11 mouse cellular contexts compared by ENCODE assay signal in the genomic region with DNA sequence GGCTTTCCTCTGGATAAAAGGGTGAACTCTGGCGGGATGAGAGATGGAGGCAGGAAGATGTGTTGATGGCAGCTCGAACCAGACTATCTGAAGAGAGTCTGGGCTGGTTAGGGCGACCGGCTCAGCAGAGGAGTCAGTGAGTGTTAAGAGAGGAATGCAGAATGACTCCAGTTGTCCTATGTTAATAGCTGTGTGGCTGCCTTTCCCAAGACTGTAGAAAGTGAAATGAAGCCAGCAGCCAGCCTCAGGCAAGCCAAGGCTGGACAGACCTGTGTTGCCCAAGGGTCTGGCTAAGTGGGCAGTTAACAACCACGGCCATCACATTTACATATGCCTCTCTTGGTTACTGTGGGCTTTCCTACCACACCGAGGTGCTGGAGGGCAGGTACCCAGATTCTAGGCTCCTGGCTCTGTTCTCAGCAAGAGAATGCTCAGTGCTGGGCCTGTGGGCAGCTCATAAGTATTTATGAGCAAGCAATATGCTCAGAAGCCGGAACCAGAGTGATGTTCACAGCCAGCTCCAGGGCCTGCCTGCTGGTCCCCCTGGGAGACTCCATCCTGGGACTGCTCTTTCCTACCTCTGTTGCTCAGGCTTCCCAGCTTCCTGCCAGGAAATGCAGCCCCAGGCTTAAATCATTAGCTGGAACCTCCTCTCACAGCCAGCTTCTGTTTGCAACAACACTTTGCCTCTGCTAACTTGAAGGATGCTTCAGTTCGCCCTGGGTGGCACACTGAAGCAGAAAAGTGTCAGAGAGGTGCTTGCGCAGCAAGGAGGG. TPM values are rescaled to one million over a fixed set of nuclear protein-coding genes. Genes with fewer than 3 reads are reported as not detected.
DNase-seq lines count a peak whose midpoint lies in the region; ATAC-seq and TF ChIP-seq lines count a peak whose summit lies in the region.
"Had no signal": no experiment of that assay in that cellular context is flagged by ENCODE, and none has a peak within 500 bp of the region (broad histone marks: within the 10 kb centered on the region; RNA-seq: fewer than 3 reads in every experiment).

No protein-coding gene starts in this region.

- peaks cover 13% of the 10 kb centered on the region for H3K4me1 ChIP-seq in forebrain, embryonic 12.5 days
- peaks cover 24% of the 10 kb centered on the region for H3K4me1 ChIP-seq in forebrain, embryonic 10.5 days
- peaks cover 26% of the 10 kb centered on the region for H3K4me1 ChIP-seq in hindbrain, embryonic 13.5 days (replicated peaks)
- H3K4me1 ChIP-seq in neural tube, embryonic 14.5 days (ENCODE audit: control insufficient read depth, insufficient read depth, low read length): peaks cover 18% of the 10 kb centered on the region

- 75% methylated on average over 9 of the region's 9 CpGs for WGBS in forebrain, embryonic 12.5 days
- 65% methylated on average over 9 of the region's 9 CpGs for WGBS in forebrain, embryonic 10.5 days
- 58% methylated on average over 9 of the region's 9 CpGs for WGBS in hindbrain, embryonic 13.5 days
- 54% methylated on average over 9 of the region's 9 CpGs for WGBS in neural tube, embryonic 14.5 days

- no peak overlapping the region for H3K27ac ChIP-seq in forebrain, embryonic 12.5 days
- H3K27ac ChIP-seq in forebrain, embryonic 10.5 days: no peak overlapping the region
- H3K27ac ChIP-seq in left cerebral cortex, adult 2 months: peak overlapping the region; percentile 40; the same call in 1 of the 2 replicates
- peak overlapping the region; percentile 59 for H3K27ac ChIP-seq in hindbrain, embryonic 13.5 days
- peak overlapping the region; percentile 58 for H3K27ac ChIP-seq in neural tube, embryonic 14.5 days (ENCODE audit: low read depth, low read length)
- H3K27ac ChIP-seq: limb, embryonic 15.5 days had no signal

- DNase-seq in forebrain, embryonic 10.5 days (ENCODE audit: extremely low spot score, low spot score): no peak
- DNase-seq in left cerebral cortex, adult 2 months (ENCODE audit: extremely low spot score in 1 of 2, low spot score in 2 of 2): no peak
- DNase-seq in left cerebral cortex, postnatal 36 days (ENCODE audit: low spot score in 2 of 2): no peak
- DNase-seq in spleen, adult 18-20 months: no peak
- DNase-seq in thymus, postnatal 4 days: no peak

- H3K4me3 ChIP-seq in forebrain, embryonic 12.5 days (replicated peaks): no peak overlapping the region
- H3K4me3 ChIP-seq in forebrain, embryonic 10.5 days: no peak overlapping the region
- H3K4me3 ChIP-seq in left cerebral cortex, adult 2 months: no peak overlapping the region
- no peak overlapping the region for H3K4me3 ChIP-seq in hindbrain, embryonic 13.5 days
- H3K4me3 ChIP-seq in neural tube, embryonic 14.5 days (ENCODE audit: low read depth, low read length): no peak overlapping the region
- H3K4me3 ChIP-seq: limb, embryonic 15.5 days had no signal

- peak overlapping the region; percentile 13; the same call in 1 of the 2 replicates for H3K9ac ChIP-seq in forebrain, embryonic 12.5 days
- peak overlapping the region; percentile 11; the same call in 1 of the 2 replicates for H3K9ac ChIP-seq in hindbrain, embryonic 13.5 days
- no peak overlapping the region for H3K9ac ChIP-seq in neural tube, embryonic 14.5 days (replicated peaks; ENCODE audit: low read depth, low read length)
- H3K9ac ChIP-seq: limb, embryonic 15.5 days had no signal

- H3K4me2 ChIP-seq in forebrain, embryonic 12.5 days: no peak overlapping the region
- no peak overlapping the region for H3K4me2 ChIP-seq in hindbrain, embryonic 13.5 days
- no peak overlapping the region for H3K4me2 ChIP-seq in neural tube, embryonic 14.5 days (ENCODE audit: low read depth, low read length)
- H3K4me2 ChIP-seq: limb, embryonic 15.5 days had no signal

- no peaks in the 10 kb centered on the region for H3K9me3 ChIP-seq in forebrain, embryonic 12.5 days
- H3K9me3 ChIP-seq in forebrain, embryonic 10.5 days: no peaks in the 10 kb centered on the region
- no peaks in the 10 kb centered on the region for H3K9me3 ChIP-seq in hindbrain, embryonic 13.5 days
- no peaks in the 10 kb centered on the region for H3K9me3 ChIP-seq in neural tube, embryonic 14.5 days (ENCODE audit: control insufficient read depth, low read length)
- H3K9me3 ChIP-seq: limb, embryonic 15.5 days had no signal

- H3K36me3 ChIP-seq in forebrain, embryonic 12.5 days (replicated peaks): no peaks in the 10 kb centered on the region
- H3K36me3 ChIP-seq in forebrain, embryonic 10.5 days (replicated peaks): no peaks in the 10 kb centered on the region
- H3K36me3 ChIP-seq in hindbrain, embryonic 13.5 days: no peaks in the 10 kb centered on the region
- no peaks in the 10 kb centered on the region for H3K36me3 ChIP-seq in neural tube, embryonic 14.5 days (ENCODE audit: control insufficient read depth, insufficient read depth, low read length)
- H3K36me3 ChIP-seq: limb, embryonic 15.5 days had no signal

- intact Hi-C loops in left cerebral cortex, adult 2 months (cut with DNase I): no loop called here
- intact Hi-C loops in left cerebral cortex, postnatal 36 days (cut with DNase I): no loop called here

- H3K27me3 ChIP-seq in forebrain, embryonic 12.5 days: peaks cover 5% of the 10 kb centered on the region; the same call in 1 of the 2 replicates
- no peaks in the 10 kb centered on the region for H3K27me3 ChIP-seq in forebrain, embryonic 10.5 days (ENCODE audit: poor library complexity, severe bottlenecking)
- no peaks in the 10 kb centered on the region for H3K27me3 ChIP-seq in hindbrain, embryonic 13.5 days
- H3K27me3 ChIP-seq in neural tube, embryonic 14.5 days (ENCODE audit: control insufficient read depth, insufficient read depth, low read length): no peaks in the 10 kb centered on the region
- H3K27me3 ChIP-seq: limb, embryonic 15.5 days had no signal

- no peak for TF ChIP-seq CTCF in left cerebral cortex, adult 2 months (IDR thresholded peaks at IDR 0.05)

- ATAC-seq in forebrain, embryonic 12.5 days (ENCODE audit: low FRiP score): no peak
- peak; percentile 62; the same call in 1 of the 2 replicates for ATAC-seq in hindbrain, embryonic 13.5 days (ENCODE audit: low FRiP score)
- peak; percentile 72 for ATAC-seq in neural tube, embryonic 14.5 days (ENCODE audit: low read depth)

RNA-seq across cellular contexts. Expression of a gene that starts 38.8 kb away (rescaled TPM):
- 0.28 and 0.31 TPM in 2 replicates for polyA plus RNA-seq in forebrain, embryonic 12.5 days (2016; fragmentation: Nextera tagmentation; extraction: Ambion mirVana)
- 0.60 TPM in 1 of 2 replicates, not detected in the other for polyA plus RNA-seq in forebrain, embryonic 10.5 days (2016; fragmentation: Nextera tagmentation; extraction: Ambion mirVana)
- under 1 TPM; 0.47 to 0.68 TPM for total RNA-seq in left cerebral cortex, adult 2 months (2021)
- 1 to 10 TPM in 1 of 2 experiments, under 1 TPM in 1; 0.79 to 1.7 TPM for total RNA-seq in left cerebral cortex, postnatal 36 days (2021)
- polyA plus RNA-seq in hindbrain, embryonic 13.5 days (2015; fragmentation: Nextera tagmentation; extraction: Ambion mirVana): 0.34 and 0.35 TPM in 2 replicates
- 0.33 and 0.66 TPM in 2 replicates for polyA plus RNA-seq in neural tube, embryonic 14.5 days (2014; fragmentation: Nextera tagmentation; extraction: Ambion mirVana)
- total RNA-seq: megakaryocyte progenitor cell, adult 5-6 weeks had no signal
- polyA plus RNA-seq: embryonic facial prominence, embryonic 11.5 days; limb, embryonic 15.5 days had no signal

RNA-seq across cellular contexts. Expression of a gene that starts 49.3 kb away (rescaled TPM):
- 22.1 and 25.3 TPM in 2 replicates for polyA plus RNA-seq in forebrain, embryonic 12.5 days (2016; fragmentation: Nextera tagmentation; extraction: Ambion mirVana)
- polyA plus RNA-seq in forebrain, embryonic 10.5 days (2016; fragmentation: Nextera tagmentation; extraction: Ambion mirVana): 1.5 and 1.6 TPM in 2 replicates
- total RNA-seq in left cerebral cortex, adult 2 months (2021): 10 to 100 TPM; 42.4 to 63.0 TPM
- 10 to 100 TPM; 45.1 to 54.3 TPM for total RNA-seq in left cerebral cortex, postnatal 36 days (2021)
- polyA plus RNA-seq in hindbrain, embryonic 13.5 days (2015; fragmentation: Nextera tagmentation; extraction: Ambion mirVana): 5.3 and 6.4 TPM in 2 replicates
- polyA plus RNA-seq in neural tube, embryonic 14.5 days (2014; fragmentation: Nextera tagmentation; extraction: Ambion mirVana): 12.3 and 12.8 TPM in 2 replicates
- total RNA-seq: megakaryocyte progenitor cell, adult 5-6 weeks had no signal

RNA-seq across cellular contexts. Expression of a gene that starts 58.0 kb away (rescaled TPM):
- polyA plus RNA-seq in forebrain, embryonic 12.5 days (2016; fragmentation: Nextera tagmentation; extraction: Ambion mirVana): 7.8 and 8.3 TPM in 2 replicates
- 8.8 and 9.2 TPM in 2 replicates for polyA plus RNA-seq in forebrain, embryonic 10.5 days (2016; fragmentation: Nextera tagmentation; extraction: Ambion mirVana)
- 1 to 10 TPM; 2.0 to 3.4 TPM for total RNA-seq in left cerebral cortex, adult 2 months (2021)
- 1 to 10 TPM; 2.5 to 4.0 TPM for total RNA-seq in left cerebral cortex, postnatal 36 days (2021)
- polyA plus RNA-seq in hindbrain, embryonic 13.5 days (2015; fragmentation: Nextera tagmentation; extraction: Ambion mirVana): 6.2 and 7.0 TPM in 2 replicates
- 5.5 and 6.7 TPM in 2 replicates for polyA plus RNA-seq in neural tube, embryonic 14.5 days (2014; fragmentation: Nextera tagmentation; extraction: Ambion mirVana)

Comparison
In these comparisons a context has a peak if more than half of its experiments do, and no peak if none do; other contexts are left out.
1. H3K27ac ChIP-seq: peak in left cerebral cortex, adult 2 months (single experiment), hindbrain, embryonic 13.5 days (single experiment) and neural tube, embryonic 14.5 days (single experiment); none in forebrain, embryonic 12.5 days (single experiment) and forebrain, embryonic 10.5 days (single experiment).